Mouse (Mus musculus) G1E (cell line): ENCODE measurements around the gene Kcnq1. TPM values are rescaled to one million over a fixed set of nuclear protein-coding genes. Genes with fewer than 3 reads are reported as not detected.

Experiments
- ATAC-seq: 2 replicates; pipeline ENCODE4 v1.8.0; 2016; ENCODE audit warnings: mild to moderate bottlenecking; ENCODE audit not compliant: insufficient number of reproducible peaks, poor library complexity, low FRiP score, severe bottlenecking; ENCODE audit errors: extremely low read depth
- DNase-seq: peaks from one replicate; pipeline ENCODE4 v3.0.0; 2012; ENCODE audit warnings: low spot score
- H3K27me3 ChIP-seq: 2 replicates; pipeline ENCODE4 v1.6.1; 2012; ENCODE audit warnings: mild to moderate bottlenecking, low read length, inconsistent platforms; ENCODE audit not compliant: insufficient read depth
- H3K36me3 ChIP-seq: replicated peaks from 2 replicates; pipeline ENCODE3; 2012; ENCODE audit warnings: mild to moderate bottlenecking, inconsistent platforms
- H3K4me1 ChIP-seq: 2 replicates; pipeline ENCODE4 v1.6.1; 2012; ENCODE audit warnings: low read depth, low read length, inconsistent platforms, mixed read lengths; ENCODE audit not compliant: insufficient read depth
- H3K4me3 ChIP-seq: 2 replicates; pipeline ENCODE4 v1.5.1; 2012; ENCODE audit warnings: low read depth, mild to moderate bottlenecking, inconsistent platforms, low read length, moderate library complexity, mixed read lengths
- H3K9me3 ChIP-seq: replicated peaks from 2 replicates; pipeline ENCODE4 v1.6.1; 2012; ENCODE audit warnings: inconsistent platforms
- CTCF ChIP-seq: IDR thresholded peaks from 2 replicates; pipeline ENCODE4 v1.5.1; 2012; ENCODE audit warnings: low read depth, low read length, inconsistent platforms, mixed read lengths
- GATA1 ChIP-seq: IDR thresholded peaks from 2 replicates; pipeline ENCODE4 v1.6.1; 2012; ENCODE audit warnings: borderline replicate concordance, low read length, inconsistent platforms, mixed read lengths
- GATA2 ChIP-seq: IDR thresholded peaks from 2 replicates; pipeline ENCODE4 v1.6.1; 2012; ENCODE audit warnings: low read depth, low read length, inconsistent platforms, borderline replicate concordance
- POLR2AphosphoS5 ChIP-seq: IDR thresholded peaks from 2 replicates; pipeline ENCODE4 v1.6.1; 2012; ENCODE audit warnings: low read depth, low read length, inconsistent platforms; ENCODE audit not compliant: insufficient replicate concordance
- TAL1 ChIP-seq: conservative IDR thresholded peaks from 2 replicates; pipeline ENCODE4 v1.6.1; 2012; ENCODE audit warnings: low read depth, low read length, inconsistent platforms, mixed read lengths
- polyA plus RNA-seq: library from polyadenylated mRNA; stranded (reverse); fragments of >175 nt; gene quantifications from 2 replicates; pipeline ENCODE4 v1.2.3, GENCODE M21; 2012
- total RNA-seq, 2 experiments: library from RNA; stranded (forward) in 1 of 2; stranded (reverse) in 1 of 2; fragments of 200-1000 nt in 1 of 2; fragments of >200 nt in 1 of 2; fragmentation: Nextera tagmentation in 1 of 2; gene quantifications; 2 replicates each; pipeline ENCODE4 v1.2.3; 2014 to 2017

The Kcnq1 gene
- total and polyA plus RNA-seq, 3 experiments, result not detected

GRCm38 (mm10) chr7:143111719-143112118, 5.6 kb downstream of the Kcnq1 start:
- H3K4me3 ChIP-seq, result no peak overlapping the region
- H3K9me3 ChIP-seq, result no peaks in the 10 kb centered on the region
- H3K27me3 ChIP-seq, result peaks cover 17% of the 10 kb centered on the region
- no peak for TF ChIP-seq POLR2AphosphoS5
- no peak for TF ChIP-seq GATA1
- no peak for TF ChIP-seq CTCF
- TF ChIP-seq TAL1, result no peak
- no peak for TF ChIP-seq GATA2
- no peaks in the 10 kb centered on the region for H3K4me1 ChIP-seq
- DNase-seq, result no peak
- no peaks in the 10 kb centered on the region for H3K36me3 ChIP-seq
- ATAC-seq, result no peak

DNA sequence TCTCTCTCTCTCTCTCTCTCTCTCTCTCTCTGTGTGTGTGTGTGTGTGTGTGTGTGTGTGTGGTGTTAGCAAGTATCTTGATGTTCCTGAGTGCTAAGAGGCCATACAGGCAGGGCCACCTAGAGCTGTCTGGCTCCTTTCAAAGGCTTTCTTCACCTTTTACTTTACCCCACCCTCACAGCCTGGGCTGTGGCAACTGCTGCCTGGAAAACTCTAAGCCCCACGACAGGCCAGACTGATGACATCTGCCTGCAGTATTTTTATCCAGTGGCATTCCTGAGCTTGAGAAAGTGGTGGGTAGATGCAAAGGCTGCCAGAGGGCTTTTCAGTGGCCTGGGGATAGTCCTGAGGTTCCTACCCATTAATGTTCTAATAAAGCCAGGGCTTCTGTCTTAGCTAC, 6.2 kb downstream of the Kcnq1 start:
- no peaks in the 10 kb centered on the region for H3K36me3 ChIP-seq
- H3K9me3 ChIP-seq, result no peaks in the 10 kb centered on the region
- H3K4me3 ChIP-seq, result no peak overlapping the region
- no peak for DNase-seq
- TF ChIP-seq CTCF, result no peak
- no peaks in the 10 kb centered on the region for H3K4me1 ChIP-seq
- ATAC-seq, result no peak
- H3K27me3 ChIP-seq, result peaks cover 17% of the 10 kb centered on the region

- H3K36me3 ChIP-seq, result no peaks in the 10 kb centered on the region
- no peaks in the 10 kb centered on the region for H3K9me3 ChIP-seq
- no peak for TF ChIP-seq CTCF
- no peak for TF ChIP-seq GATA1
- DNase-seq, result no peak
- no peak for ATAC-seq
- no peak overlapping the region for H3K4me3 ChIP-seq
- H3K27me3 ChIP-seq, result peaks cover 16% of the 10 kb centered on the region
- peaks cover 6% of the 10 kb centered on the region for H3K4me1 ChIP-seq
These were observed 8.6 kb downstream of the Kcnq1 start for GRCm38 (mm10) chr7:143114773-143115172.

- H3K9me3 ChIP-seq, result no peaks in the 10 kb centered on the region
- no peaks in the 10 kb centered on the region for H3K36me3 ChIP-seq
- TF ChIP-seq TAL1, result no peak
- no peak for TF ChIP-seq GATA2
- TF ChIP-seq CTCF, result no peak
- no peak for TF ChIP-seq GATA1
- TF ChIP-seq POLR2AphosphoS5, result no peak
- H3K27me3 ChIP-seq, result peaks cover 15% of the 10 kb centered on the region
- DNase-seq (no peak), ATAC-seq (no peak)
- H3K4me3 ChIP-seq, result no peak overlapping the region
- peaks cover 7% of the 10 kb centered on the region for H3K4me1 ChIP-seq
These were observed 10.4 kb downstream of the Kcnq1 start for GRCm38 (mm10) chr7:143116521-143116920.

DNA sequence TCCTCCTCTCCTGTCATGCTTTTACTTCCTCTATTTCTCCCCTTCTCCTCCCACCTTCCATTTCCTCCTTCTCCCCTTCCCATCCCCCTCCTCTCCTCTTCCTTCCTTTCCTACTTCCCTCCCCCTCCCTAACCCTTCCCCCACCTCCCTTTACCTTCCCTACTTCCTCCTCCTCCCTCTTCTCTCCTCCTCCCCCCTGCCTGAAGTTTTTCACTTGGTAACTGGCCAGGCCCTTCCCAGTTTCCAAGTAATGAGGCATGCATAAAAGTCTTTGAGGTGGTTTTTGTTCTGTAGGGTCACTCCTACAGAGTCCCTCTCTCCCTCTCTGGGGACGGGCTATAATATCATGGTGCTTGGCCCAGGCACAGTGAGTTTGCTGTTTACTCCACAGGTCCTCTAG, 13.2 kb downstream of the Kcnq1 start:
- H3K4me1 ChIP-seq, result peaks cover 7% of the 10 kb centered on the region
- H3K4me3 ChIP-seq, result no peak overlapping the region
- DNase-seq (no peak), ATAC-seq (no peak)
- H3K27me3 ChIP-seq, result peaks cover 35% of the 10 kb centered on the region
- H3K36me3 ChIP-seq, result no peaks in the 10 kb centered on the region
- TF ChIP-seq GATA2 (no peak), GATA1 (no peak), TAL1 (no peak), CTCF (no peak), POLR2AphosphoS5 (no peak)
- H3K9me3 ChIP-seq, result no peaks in the 10 kb centered on the region

DNA sequence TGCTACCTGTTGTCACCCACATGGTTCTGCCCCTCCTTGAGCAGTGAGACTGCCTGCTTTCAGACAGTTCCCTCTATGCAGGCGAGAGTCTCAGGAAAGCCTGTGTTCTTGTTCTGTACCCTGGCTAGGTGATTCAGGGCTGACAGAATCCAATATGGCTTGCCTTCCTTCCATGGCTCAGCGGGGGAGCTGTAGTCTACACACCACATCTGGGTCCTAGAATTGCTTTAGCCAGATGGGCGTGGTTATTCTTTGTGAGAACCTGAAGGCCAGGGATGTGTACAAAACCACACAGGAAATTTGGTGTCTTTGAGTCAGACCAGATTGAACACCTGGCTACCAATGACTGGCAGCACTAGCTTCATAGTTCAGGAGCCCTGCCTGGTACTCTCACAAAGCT, 13.7 kb downstream of the Kcnq1 start:
- no peak for DNase-seq
- TF ChIP-seq GATA2 (no peak), TAL1 (no peak), POLR2AphosphoS5 (no peak)
- Histone ChIP-seq H3K27me3 (peaks cover 38% of the 10 kb centered on the region), H3K4me1 (peaks cover 7% of the 10 kb centered on the region), H3K9me3 (no peaks in the 10 kb centered on the region), H3K36me3 (no peaks in the 10 kb centered on the region), H3K4me3 (no peak overlapping the region)
- no peak for ATAC-seq

- Histone ChIP-seq H3K4me1 (peaks cover 7% of the 10 kb centered on the region), H3K4me3 (no peak overlapping the region), H3K27me3 (peaks cover 40% of the 10 kb centered on the region), H3K9me3 (no peaks in the 10 kb centered on the region), H3K36me3 (no peaks in the 10 kb centered on the region)
- TF ChIP-seq GATA1 (no peak), GATA2 (no peak), TAL1 (no peak), CTCF (no peak), POLR2AphosphoS5 (no peak)
- ATAC-seq (no peak), DNase-seq (no peak)
These were observed 16.0 kb downstream of the Kcnq1 start for GRCm38 (mm10) chr7:143122191-143122590.
